Mouse (Mus musculus) stomach, postnatal 0 days (tissue): ENCODE data around the gene Klrb1.

Source experiments
- CTCF ChIP-seq: IDR thresholded peaks from 2 replicates; pipeline ENCODE4 v1.5.1; 2016; ENCODE audit warnings: antibody characterized with exemption, low read depth, mild to moderate bottlenecking, moderate library complexity
- EP300 ChIP-seq: optimal IDR thresholded peaks from 2 replicates; pipeline ENCODE3; 2016; ENCODE audit warnings: antibody characterized with exemption

- TF ChIP-seq CTCF: no peak
- no peak for TF ChIP-seq EP300
Observed at GRCm38 (mm10) chr6:128769481-128770253, 46.8 kb upstream of the Klrb1 start.
